Mouse (Mus musculus) embryonic facial prominence, embryonic 14.5 days (tissue): ENCODE measurements around the gene Ccdc102a. TPM values are rescaled to one million over a fixed set of nuclear protein-coding genes. Genes with fewer than 3 reads are reported as not detected.
"Not testable (repeated sequence)": the region's sequence is repeated elsewhere in the genome, so short reads cannot be mapped to it uniquely, and the experiment has no call there.

Experiments
- ATAC-seq: fragments of 200-750 bp; cut with Nextera tagmentation; 2 replicates; pipeline ENCODE4 v1.8.0; 2017; ENCODE audit warnings: low read depth, moderate number of reproducible peaks, moderate TSS enrichment
- DNase-seq: peaks from one replicate; pipeline ENCODE4 v3.0.0-alpha.2; 2015; ENCODE audit warnings: low spot score
- H3K27ac ChIP-seq: fragments of 300-500 bp; sonication (generic); replicated peaks from 2 replicates; pipeline ENCODE4 v1.5.1; 2014; ENCODE audit warnings: low read depth, mild to moderate bottlenecking, low read length, moderate library complexity
- H3K27me3 ChIP-seq: fragments of 300-500 bp; sonication (generic); replicated peaks from 2 replicates; pipeline ENCODE4 v1.6.1; 2014; ENCODE audit warnings: low read length; ENCODE audit not compliant: control insufficient read depth, insufficient read depth
- H3K36me3 ChIP-seq: fragments of 300-500 bp; sonication (generic); 2 replicates; pipeline ENCODE4 v1.6.1; 2014; ENCODE audit warnings: low read length, mixed read lengths; ENCODE audit not compliant: control insufficient read depth, insufficient read depth
- H3K4me1 ChIP-seq: fragments of 300-500 bp; sonication (generic); 2 replicates; pipeline ENCODE4 v1.6.1; 2014; ENCODE audit warnings: antibody characterized with exemption, low read length; ENCODE audit not compliant: control insufficient read depth, insufficient read depth
- H3K4me2 ChIP-seq: fragments of 300-500 bp; sonication (generic); 2 replicates; pipeline ENCODE4 v1.6.1; 2014; ENCODE audit warnings: low read depth, mild to moderate bottlenecking, low read length, moderate library complexity, mixed read lengths
- H3K4me3 ChIP-seq: fragments of 300-500 bp; sonication (generic); 2 replicates; pipeline ENCODE4 v1.5.1; 2014; ENCODE audit warnings: low read depth, mild to moderate bottlenecking, low read length
- H3K9ac ChIP-seq: fragments of 300-500 bp; sonication (generic); 2 replicates; pipeline ENCODE4 v1.6.1; 2014; ENCODE audit warnings: low read depth, mild to moderate bottlenecking, low read length, moderate library complexity, mixed read lengths
- H3K9me3 ChIP-seq: fragments of 300-500 bp; sonication (generic); 2 replicates; pipeline ENCODE4 v1.6.1; 2016; ENCODE audit warnings: low read length; ENCODE audit not compliant: control insufficient read depth
- WGBS: fragments of 180-500 bp; shearing (Covaris S2); extraction: QIAGEN DNeasy Blood & Tissue Kit; methylation state at CpG from one replicate; pipeline ENCODE4 v1.1.7; 2014; 5-methylcytosine and 5-hydroxymethylcytosine counted together
- polyA plus RNA-seq: library from polyadenylated mRNA; unstranded; fragments of >200 nt; fragmentation: Nextera tagmentation; extraction: Ambion mirVana; gene quantifications from 2 replicates; pipeline ENCODE4 v1.2.1, GENCODE M21; 2014

Ccdc102a gene
- polyA plus RNA-seq, 1 experiment from 2014 or later = 38.5 TPM

DNA sequence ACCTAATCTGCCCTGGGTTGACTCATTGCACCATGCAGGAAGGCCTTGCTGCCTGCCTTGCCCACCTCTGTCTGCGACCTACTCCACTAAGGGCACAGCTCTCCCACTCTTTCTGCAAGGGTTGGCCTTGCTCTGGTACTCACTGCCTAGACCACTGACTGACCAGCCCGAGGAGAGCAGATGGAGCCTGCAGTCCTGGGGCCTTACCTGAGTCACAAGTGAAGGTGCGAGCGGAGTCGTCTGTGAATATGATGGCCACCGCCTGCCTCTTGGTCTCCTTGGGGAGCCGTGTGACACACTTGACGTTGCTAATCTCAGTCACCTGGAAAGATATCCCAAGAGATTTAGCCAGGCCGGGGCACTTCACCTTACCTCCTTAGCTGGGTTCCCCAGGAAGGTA, 51.0 kb downstream of the Ccdc102a start:
- no peak overlapping the region for H3K27ac ChIP-seq
- WGBS = 85% methylated on average over 9 of the region's 9 CpGs
- ATAC-seq (no peak), DNase-seq (no peak)
- peaks cover 12% of the 10 kb centered on the region for H3K4me1 ChIP-seq
- H3K4me3 ChIP-seq = no peak overlapping the region
- H3K9ac ChIP-seq = no peak overlapping the region
- no peaks in the 10 kb centered on the region for H3K9me3 ChIP-seq
- H3K4me2 ChIP-seq = no peak overlapping the region
- H3K36me3 ChIP-seq = peaks cover 50% of the 10 kb centered on the region
- H3K27me3 ChIP-seq = no peaks in the 10 kb centered on the region

DNA sequence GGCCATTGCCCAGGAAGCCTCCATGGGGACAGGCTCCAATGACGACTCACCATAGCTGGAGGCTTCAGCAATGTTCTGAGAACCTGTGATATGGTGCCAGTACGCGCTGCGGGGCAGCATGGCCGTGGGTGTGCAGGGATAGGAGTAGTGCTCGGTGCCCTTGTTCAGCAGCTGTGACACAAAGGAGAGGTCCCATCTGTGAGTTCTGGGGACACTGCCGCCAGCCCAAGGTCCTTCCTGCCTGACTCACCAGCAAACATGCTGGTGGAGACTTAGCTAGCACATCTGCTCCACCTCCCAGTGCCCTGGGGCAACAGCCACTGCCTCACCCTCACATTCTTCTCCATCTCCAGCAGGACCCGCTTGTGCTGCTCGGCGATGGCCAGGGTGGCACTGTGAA, 52.6 kb downstream of the Ccdc102a start:
- H3K36me3 ChIP-seq = peaks cover 61% of the 10 kb centered on the region

DNA sequence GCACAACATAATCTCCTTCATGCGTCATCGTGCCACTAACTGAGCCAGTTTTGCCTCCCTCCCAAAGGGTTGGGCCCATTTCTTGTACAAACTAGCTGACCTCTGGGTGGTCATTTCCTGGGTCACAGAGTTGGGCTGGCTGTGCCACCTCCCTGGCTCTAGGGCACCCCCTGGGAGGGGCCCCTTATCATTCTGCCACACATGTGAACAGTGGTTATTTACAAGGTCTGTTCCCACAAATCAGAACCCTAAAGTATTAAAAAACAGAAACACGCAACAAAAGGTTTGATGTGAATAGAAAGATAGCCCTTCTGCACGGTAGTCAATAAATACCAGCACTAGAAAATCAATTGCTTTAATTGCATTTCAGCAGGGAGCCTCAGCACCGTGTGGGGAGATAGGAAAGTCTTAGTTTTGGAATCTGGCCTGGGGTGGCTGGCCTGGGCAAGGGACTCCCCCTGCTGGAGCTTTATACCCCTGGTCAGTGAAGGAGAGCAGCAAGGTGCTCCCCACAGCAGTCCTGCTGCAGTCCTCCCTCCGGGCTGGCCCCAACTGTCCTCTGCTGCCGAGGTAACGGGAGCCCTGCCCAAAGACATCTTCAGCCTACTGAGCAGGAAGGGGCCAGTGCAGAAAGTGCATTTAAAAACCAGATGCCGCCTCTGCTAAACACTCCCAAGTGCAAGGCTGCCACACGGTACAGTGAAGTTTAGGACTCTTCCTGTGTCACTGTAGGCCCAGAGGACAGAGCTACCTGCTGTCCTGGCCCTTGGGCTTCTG, 53.8 kb downstream of the Ccdc102a start:
- no peak overlapping the region for H3K4me3 ChIP-seq
- H3K9ac ChIP-seq = no peak overlapping the region
- no peak overlapping the region for H3K4me2 ChIP-seq
- ATAC-seq (no peak), DNase-seq (no peak)
- H3K9me3 ChIP-seq = no peaks in the 10 kb centered on the region
- H3K4me1 ChIP-seq = no peaks in the 10 kb centered on the region
- no peak overlapping the region for H3K27ac ChIP-seq
- WGBS = 76% methylated on average over 10 of the region's 10 CpGs
- H3K27me3 ChIP-seq = no peaks in the 10 kb centered on the region
- H3K36me3 ChIP-seq = peaks cover 65% of the 10 kb centered on the region

More for the DNA sequence above, 52.6 kb downstream of the Ccdc102a start:
- no peak for ATAC-seq
- H3K4me2 ChIP-seq = no peak overlapping the region
- H3K9ac ChIP-seq = no peak overlapping the region
- no peaks in the 10 kb centered on the region for H3K27me3 ChIP-seq
- 0 out of 2 replicates have a peak, but pooled peaks cover 3% of the 10 kb centered on the region for H3K4me1 ChIP-seq
- no peak overlapping the region for H3K27ac ChIP-seq
- 71% methylated on average over 10 of the region's 10 CpGs for WGBS
- no peak for DNase-seq
- H3K9me3 ChIP-seq = no peaks in the 10 kb centered on the region
- H3K4me3 ChIP-seq = no peak overlapping the region

DNA sequence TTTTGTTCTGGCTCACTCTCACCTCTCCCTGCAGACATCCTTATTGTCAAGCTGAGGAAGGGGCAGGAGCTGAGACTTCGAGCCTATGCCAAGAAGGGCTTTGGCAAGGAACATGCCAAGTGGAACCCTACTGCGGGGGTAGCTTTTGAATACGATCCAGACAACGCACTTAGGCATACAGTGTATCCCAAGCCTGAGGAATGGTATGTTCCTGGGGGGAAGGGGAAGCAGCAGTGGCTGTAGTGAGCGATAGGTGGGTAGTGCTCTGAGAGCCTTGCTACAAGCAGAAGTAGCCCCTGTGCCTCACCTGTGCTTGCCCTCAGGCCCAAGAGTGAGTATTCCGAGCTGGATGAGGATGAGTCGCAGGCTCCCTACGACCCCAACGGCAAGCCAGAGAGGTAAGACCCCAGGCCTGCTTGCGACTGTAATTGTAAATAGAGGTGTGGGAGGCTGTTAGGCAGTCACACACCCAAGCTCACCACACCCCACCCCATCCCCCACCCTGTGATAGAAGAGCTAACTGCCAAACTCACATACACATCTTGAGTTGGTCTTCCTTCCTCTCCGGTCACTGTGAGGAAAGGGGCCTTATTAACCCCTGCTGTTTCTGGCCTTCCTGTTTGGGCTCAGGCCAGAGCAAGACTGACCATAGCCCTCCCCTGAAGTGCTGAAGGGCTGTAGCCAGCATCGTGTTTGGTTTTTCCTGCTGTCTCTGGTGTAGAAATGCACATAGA, 55.2 kb downstream of the Ccdc102a start:
- 90% methylated on average over 12 of the region's 12 CpGs for WGBS
- no peak overlapping the region for H3K27ac ChIP-seq
- H3K4me1 ChIP-seq = no peaks in the 10 kb centered on the region
- no peaks in the 10 kb centered on the region for H3K27me3 ChIP-seq
- H3K4me3 ChIP-seq = no peak overlapping the region
- H3K9me3 ChIP-seq = no peaks in the 10 kb centered on the region
- no peak for ATAC-seq
- H3K9ac ChIP-seq = no peak overlapping the region
- H3K4me2 ChIP-seq = no peak overlapping the region
- H3K36me3 ChIP-seq = peaks cover 61% of the 10 kb centered on the region
- no peak for DNase-seq

DNA sequence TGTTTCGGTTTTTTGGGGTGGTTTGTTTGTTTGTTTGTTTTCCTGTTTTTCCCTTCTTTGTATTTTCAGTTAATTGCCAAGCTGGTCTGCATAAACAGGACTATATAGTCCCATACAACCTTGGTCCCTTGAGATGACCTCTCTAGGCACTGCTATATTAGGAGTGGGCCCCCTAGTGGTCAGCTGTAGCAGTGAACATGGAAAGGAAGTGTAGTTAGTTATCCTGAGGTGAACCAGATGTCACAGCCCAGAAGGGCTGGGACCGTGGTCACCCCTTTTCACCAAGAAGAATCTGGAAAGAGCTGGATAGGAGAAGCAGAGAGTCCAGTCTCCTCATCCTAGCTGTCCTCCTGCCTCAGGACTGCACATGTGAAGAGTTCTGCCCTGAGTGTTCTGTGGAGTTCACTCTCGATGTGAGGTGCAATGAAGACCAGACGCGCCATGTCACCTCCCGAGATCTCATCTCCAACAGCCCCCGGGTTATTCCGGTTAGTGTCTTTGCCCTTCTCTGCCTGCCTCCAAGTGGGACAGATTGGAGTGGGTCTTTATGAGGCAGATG, 56.5 kb downstream of the Ccdc102a start:
- no peak for ATAC-seq

DNA sequence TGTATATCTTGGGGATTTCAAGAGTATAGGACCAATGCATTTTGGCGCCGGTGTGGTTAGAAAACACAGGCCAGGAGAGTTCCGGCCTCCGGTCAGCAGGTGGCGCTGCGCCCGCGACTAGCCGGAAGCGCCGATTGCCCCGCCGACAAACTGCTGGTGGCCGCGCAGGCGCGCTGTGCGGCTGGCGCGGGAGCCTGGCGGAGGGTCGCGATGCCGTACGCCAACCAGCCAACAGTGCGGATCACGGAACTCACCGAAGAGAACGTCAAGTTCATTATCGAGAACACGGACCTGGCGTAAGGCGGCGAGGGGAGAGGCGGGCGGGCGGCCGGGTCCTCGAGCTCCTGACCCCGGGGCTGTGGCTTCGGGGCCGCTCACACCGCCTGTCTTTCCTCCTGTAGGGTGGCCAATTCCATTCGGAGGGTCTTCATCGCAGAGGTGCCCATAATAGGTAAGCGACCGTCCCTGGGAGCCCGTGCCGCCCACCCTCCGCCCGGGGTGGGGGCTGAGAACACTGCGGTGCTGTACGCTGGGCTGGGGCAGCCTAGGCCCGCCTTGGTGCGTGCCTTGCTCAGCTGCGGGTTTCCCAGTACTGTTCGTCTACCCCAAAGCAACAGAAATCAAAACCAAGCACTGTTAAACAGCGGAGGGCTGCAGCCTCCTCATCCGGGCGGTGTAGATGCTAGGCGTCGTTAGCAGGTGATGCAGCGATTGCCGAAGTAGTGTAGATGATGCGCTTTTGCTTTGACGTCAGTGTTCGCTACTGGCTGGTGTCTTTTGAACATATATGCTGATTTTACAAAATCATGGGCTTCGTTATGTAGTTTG, 60.3 kb downstream of the Ccdc102a start, which contains the start of gene Polr2c:
Polr2c (plus strand) TSS at position 105 of the 828 bp plus-strand sequence.
- Histone ChIP-seq H3K4me2 (peak within 1 kb of the TSS; percentile 73), H3K27ac (peak within 1 kb of the TSS; percentile 80), H3K27me3 (no peaks in the 10 kb centered on the region), H3K4me1 (no peaks in the 10 kb centered on the region), H3K36me3 (peaks cover 42% of the 10 kb centered on the region), H3K9ac (peak within 1 kb of the TSS; percentile 93), H3K4me3 (peak within 1 kb of the TSS; percentile 96), H3K9me3 (no peaks in the 10 kb centered on the region)
- ATAC-seq (peak; percentile 84), DNase-seq (peak; percentile 87)
- WGBS = under 1% methylated on average over 58 of the region's 68 CpGs

More for the DNA sequence above, 56.5 kb downstream of the Ccdc102a start:
- no peaks in the 10 kb centered on the region for H3K9me3 ChIP-seq
- H3K4me2 ChIP-seq = no peak overlapping the region
- H3K4me1 ChIP-seq = no peaks in the 10 kb centered on the region
- WGBS = 68% methylated on average over 8 of the region's 8 CpGs
- H3K27me3 ChIP-seq = no peaks in the 10 kb centered on the region
- H3K4me3 ChIP-seq = no peak overlapping the region
- H3K36me3 ChIP-seq = peaks cover 58% of the 10 kb centered on the region
- no peak overlapping the region for H3K27ac ChIP-seq
- DNase-seq = peak; percentile 54
- H3K9ac ChIP-seq = no peak overlapping the region

DNA sequence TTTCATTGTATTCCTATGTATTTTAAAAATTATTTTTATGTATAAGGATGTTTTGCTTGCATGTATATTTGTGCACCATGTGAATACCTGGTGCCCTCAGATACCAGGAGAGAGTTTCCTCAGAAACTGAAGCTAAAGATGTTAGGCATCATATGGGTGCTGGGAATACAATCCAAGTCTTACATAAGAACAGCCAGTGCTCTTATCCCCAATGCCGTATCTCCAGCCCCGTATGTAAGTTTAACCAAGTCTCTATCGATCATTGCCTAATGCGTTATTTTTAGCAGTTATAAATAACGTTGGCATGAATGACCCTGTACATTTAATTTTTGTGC, 60.9 kb downstream of the Ccdc102a start:
- no peak for DNase-seq
- Histone ChIP-seq H3K9ac (no peak overlapping the region), H3K4me3 (peak overlapping the region; percentile 96), H3K36me3 (peaks cover 43% of the 10 kb centered on the region), H3K27me3 (no peaks in the 10 kb centered on the region), H3K4me1 (no peaks in the 10 kb centered on the region), H3K9me3 (no peaks in the 10 kb centered on the region), H3K4me2 (peak overlapping the region; percentile 26; the same call in 1 of the 2 replicates), H3K27ac (no peak overlapping the region)
- peak; percentile 15; the same call in 1 of the 2 replicates for ATAC-seq
- WGBS = 32% methylated on average over 5 of the region's 5 CpGs

DNA sequence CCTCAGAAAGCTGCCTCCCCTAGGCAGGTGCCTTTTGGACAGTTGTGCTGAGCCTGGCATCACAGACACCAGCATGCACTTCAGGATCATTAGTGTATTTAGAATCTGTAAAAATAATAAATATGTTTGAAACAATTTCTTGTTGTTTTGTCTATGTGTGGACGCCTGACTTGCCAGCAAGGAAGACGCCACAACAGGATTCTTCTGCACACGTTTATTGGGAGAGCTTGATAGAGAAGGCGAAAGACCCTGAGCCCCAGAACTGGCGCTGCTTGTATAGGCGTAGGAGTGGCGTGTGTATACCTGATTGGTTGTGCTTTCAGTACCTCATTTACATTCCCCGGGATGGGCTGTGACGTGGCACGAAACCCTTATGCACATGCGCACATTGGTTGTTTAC, 63.1 kb downstream of the Ccdc102a start:
- 88% methylated on average over 11 of the region's 11 CpGs for WGBS
- not testable (repeated sequence) for H3K4me2 ChIP-seq, DNase-seq, H3K27ac ChIP-seq, H3K9me3 ChIP-seq, H3K4me1 ChIP-seq, H3K9ac ChIP-seq, H3K27me3 ChIP-seq, ATAC-seq, H3K4me3 ChIP-seq
- H3K36me3 ChIP-seq = peaks cover 47% of the 10 kb centered on the region
